Mouse (Mus musculus): Measurements from ENCODE around the gene Ncr1. TPM values are rescaled to one million over a fixed set of nuclear protein-coding genes. Genes with fewer than 3 reads are reported as not detected.

Gene Ncr1
- polyA plus RNA-seq, 1 experiment from 2014 or later = not detected

- H3K4me3 ChIP-seq (ENCODE audit: low read depth, low read length) = no peak overlapping the region
- no peaks in the 10 kb centered on the region for H3K27me3 ChIP-seq (replicated peaks; ENCODE audit: control insufficient read depth, insufficient read depth, low read length)
- 62% methylated on average over 2 of the region's 2 CpGs for WGBS
- no peaks in the 10 kb centered on the region for H3K9me3 ChIP-seq (ENCODE audit: control insufficient read depth)
- ATAC-seq = no peak
- no peak overlapping the region for H3K27ac ChIP-seq (ENCODE audit: low read depth, low read length)
- H3K4me1 ChIP-seq (replicated peaks; ENCODE audit: control insufficient read depth, insufficient read depth, low read length) = no peaks in the 10 kb centered on the region
- TF ChIP-seq CTCF (IDR thresholded peaks at IDR 0.05; ENCODE audit: low read depth) = no peak
- no peak overlapping the region for H3K4me2 ChIP-seq (replicated peaks; ENCODE audit: low read depth)
- H3K9ac ChIP-seq (ENCODE audit: low read depth, low read length) = no peak overlapping the region
- H3K36me3 ChIP-seq (ENCODE audit: control insufficient read depth, insufficient read depth) = no peaks in the 10 kb centered on the region
Measured at GRCm38 (mm10) chr7:4323301-4323700, 14.2 kb upstream of the Ncr1 start.

- H3K27ac ChIP-seq (ENCODE audit: low read depth, low read length) = no peak overlapping the region
- H3K36me3 ChIP-seq (ENCODE audit: control insufficient read depth, insufficient read depth) = no peaks in the 10 kb centered on the region
- H3K9me3 ChIP-seq (ENCODE audit: control insufficient read depth) = no peaks in the 10 kb centered on the region
- 83% methylated on average over 7 of the region's 7 CpGs for WGBS
- H3K9ac ChIP-seq (ENCODE audit: low read depth, low read length) = no peak overlapping the region
- no peak overlapping the region for H3K4me2 ChIP-seq (replicated peaks; ENCODE audit: low read depth)
- no peak overlapping the region for H3K4me3 ChIP-seq (ENCODE audit: low read depth, low read length)
- ATAC-seq = no peak
- no peaks in the 10 kb centered on the region for H3K27me3 ChIP-seq (replicated peaks; ENCODE audit: control insufficient read depth, insufficient read depth, low read length)
- H3K4me1 ChIP-seq (replicated peaks; ENCODE audit: control insufficient read depth, insufficient read depth, low read length) = no peaks in the 10 kb centered on the region
- no peak for TF ChIP-seq CTCF (IDR thresholded peaks at IDR 0.05; ENCODE audit: low read depth)
Measured at GRCm38 (mm10) chr7:4373521-4373920, 36.0 kb downstream of the Ncr1 start.

Small RNA genes within 50 kb of the gene (microRNA-seq; reads per million reads assigned to microRNA genes)
- not detected for gene Gm24752
- gene Gm25349 = not detected

Other genes with a start within 250 kb of the Ncr1 start
- gene Ttyh1, start 218.3 kb upstream of the Ncr1 start, polyA plus RNA-seq (2015; fragmentation: Nextera tagmentation; extraction: Ambion mirVana) = 2.6 and 3.7 TPM in 2 replicates
- 13.8 and 15.2 TPM in 2 replicates for gene Leng8, start 200.7 kb upstream of the Ncr1 start, polyA plus RNA-seq (2015; fragmentation: Nextera tagmentation; extraction: Ambion mirVana)
- 14.1 and 16.0 TPM in 2 replicates for gene Leng9, start 187.3 kb upstream of the Ncr1 start, polyA plus RNA-seq (2015; fragmentation: Nextera tagmentation; extraction: Ambion mirVana)
- gene Cdc42ep5, start 172.9 kb upstream of the Ncr1 start, polyA plus RNA-seq (2015; fragmentation: Nextera tagmentation; extraction: Ambion mirVana) = 120 and 126 TPM in 2 replicates
- 0.37 and 0.47 TPM in 2 replicates for gene Lilra5, start 100.0 kb upstream of the Ncr1 start, polyA plus RNA-seq (2015; fragmentation: Nextera tagmentation; extraction: Ambion mirVana)
- not detected in 2 replicates for gene Gp6, start 60.0 kb downstream of the Ncr1 start, polyA plus RNA-seq (2015; fragmentation: Nextera tagmentation; extraction: Ambion mirVana)
- gene Rdh13, start 107.9 kb downstream of the Ncr1 start, polyA plus RNA-seq (2015; fragmentation: Nextera tagmentation; extraction: Ambion mirVana) = 11.0 and 11.4 TPM in 2 replicates
- gene Eps8l1, start 123.0 kb downstream of the Ncr1 start, polyA plus RNA-seq (2015; fragmentation: Nextera tagmentation; extraction: Ambion mirVana) = 1.1 and 1.7 TPM in 2 replicates
- gene Ppp1r12c, start 164.0 kb downstream of the Ncr1 start, polyA plus RNA-seq (2015; fragmentation: Nextera tagmentation; extraction: Ambion mirVana) = 33.6 and 33.9 TPM in 2 replicates
- 20.1 and 24.3 TPM in 2 replicates for gene Tnnt1, start 178.7 kb downstream of the Ncr1 start, polyA plus RNA-seq (2015; fragmentation: Nextera tagmentation; extraction: Ambion mirVana)
- 1.1 TPM in 2 replicates for gene Tnni3, start 186.5 kb downstream of the Ncr1 start, polyA plus RNA-seq (2015; fragmentation: Nextera tagmentation; extraction: Ambion mirVana)
- 0.33 and 0.54 TPM in 2 replicates for gene Dnaaf3, start 194.7 kb downstream of the Ncr1 start, polyA plus RNA-seq (2015; fragmentation: Nextera tagmentation; extraction: Ambion mirVana)
- gene Syt5, start 209.8 kb downstream of the Ncr1 start, polyA plus RNA-seq (2015; fragmentation: Nextera tagmentation; extraction: Ambion mirVana) = 5.3 and 5.7 TPM in 2 replicates

All from intestine, postnatal 0 days (tissue).